Mouse (Mus musculus): ENCODE measurements around the gene Porcn.

DNA sequence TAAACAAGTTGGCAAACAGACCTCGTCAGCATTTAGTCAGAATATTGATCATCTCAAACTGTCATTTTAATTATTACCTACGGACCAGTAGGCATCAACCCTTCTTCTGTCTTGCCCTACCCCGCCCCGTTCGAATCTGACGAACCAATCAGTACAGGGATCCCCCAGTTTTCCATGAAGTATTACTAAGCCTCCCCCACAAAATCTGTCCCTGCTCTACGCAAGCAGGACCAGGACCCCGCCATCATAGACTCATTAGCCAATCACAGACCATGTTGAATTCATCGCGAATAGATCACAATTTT lies 13.0 kb downstream of the Porcn start, which contains the start of gene Ebp:
- TF ChIP-seq POLR2AphosphoS2 (IDR thresholded peaks at IDR 0.05; ENCODE audit: insufficient read length, low read depth) (no peak), E2F4 (IDR thresholded peaks at IDR 0.05; ENCODE audit: insufficient read depth) (no peak), POLR2A (IDR thresholded peaks at IDR 0.05; ENCODE audit: insufficient read length, low read depth) (no peak), SRF (IDR thresholded peaks at IDR 0.05; ENCODE audit: control insufficient read depth, insufficient read length, low read depth) (no peak), REST (IDR thresholded peaks at IDR 0.05; ENCODE audit: insufficient read depth, insufficient read length) (no peak), USF1 (IDR thresholded peaks at IDR 0.05; ENCODE audit: low read depth) (no peak), TCF3 (IDR thresholded peaks at IDR 0.05; ENCODE audit: insufficient read length, low read depth) (no peak), MYOD1 (IDR thresholded peaks at IDR 0.05; ENCODE audit: control insufficient read depth in 1 of 3, insufficient read length in 2 of 3, low read depth in 2 of 3) (no peak), MYOG (IDR thresholded peaks at IDR 0.05; ENCODE audit: control insufficient read depth in 1 of 3, insufficient read depth in 1 of 3, insufficient read length in 2 of 3, low read depth in 2 of 3) (no peak)

All from myocyte (in vitro differentiated cells).